Mouse (Mus musculus): ENCODE measurements around the gene Selp. TPM values are rescaled to one million over a fixed set of nuclear protein-coding genes. Genes with fewer than 3 reads are reported as not detected.
A peak's percentile ranks its signal among the peaks of the same experiment; 100 is the strongest.

Selp gene
- polyA plus RNA-seq, 1 experiment from 2014 or later = 1.2 TPM

DNA sequence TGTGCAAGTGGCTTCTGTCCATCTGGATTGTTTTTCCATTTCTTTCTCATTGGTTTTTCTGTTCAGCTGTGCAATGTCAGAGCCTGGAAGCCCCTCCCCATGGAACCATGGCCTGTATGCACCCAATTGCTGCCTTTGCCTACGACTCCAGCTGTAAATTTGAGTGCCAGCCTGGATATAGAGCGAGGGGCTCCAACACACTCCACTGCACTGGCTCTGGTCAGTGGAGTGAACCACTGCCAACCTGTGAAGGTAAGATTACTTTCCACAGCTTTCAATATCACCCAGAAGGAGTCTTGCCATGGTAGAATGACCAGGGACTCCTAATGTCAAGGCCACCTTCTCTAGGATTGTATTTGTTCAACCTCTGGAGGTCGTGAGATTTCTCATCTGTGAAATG lies 14.9 kb downstream of the Selp start:
- Histone ChIP-seq H3K9ac (ENCODE audit: low read depth, low read length) (no peak overlapping the region), H3K27ac (ENCODE audit: low read length) (no peak overlapping the region), H3K27me3 (ENCODE audit: control insufficient read depth, insufficient read depth, low read depth, low read length) (no peaks in the 10 kb centered on the region), H3K36me3 (ENCODE audit: control insufficient read depth, insufficient read depth) (no peaks in the 10 kb centered on the region), H3K4me1 (ENCODE audit: control insufficient read depth, low read depth, low read length) (no peaks in the 10 kb centered on the region), H3K9me3 (replicated peaks; ENCODE audit: control insufficient read depth, low read length) (no peaks in the 10 kb centered on the region), H3K4me3 (ENCODE audit: low read depth, low read length) (no peak overlapping the region), H3K4me2 (ENCODE audit: low read depth, low read length) (no peak overlapping the region)
- no peak for ATAC-seq (ENCODE audit: low read depth)
- 50% methylated on average over 3 of the region's 3 CpGs for WGBS (ENCODE audit: insufficient replicate concordance)

DNA sequence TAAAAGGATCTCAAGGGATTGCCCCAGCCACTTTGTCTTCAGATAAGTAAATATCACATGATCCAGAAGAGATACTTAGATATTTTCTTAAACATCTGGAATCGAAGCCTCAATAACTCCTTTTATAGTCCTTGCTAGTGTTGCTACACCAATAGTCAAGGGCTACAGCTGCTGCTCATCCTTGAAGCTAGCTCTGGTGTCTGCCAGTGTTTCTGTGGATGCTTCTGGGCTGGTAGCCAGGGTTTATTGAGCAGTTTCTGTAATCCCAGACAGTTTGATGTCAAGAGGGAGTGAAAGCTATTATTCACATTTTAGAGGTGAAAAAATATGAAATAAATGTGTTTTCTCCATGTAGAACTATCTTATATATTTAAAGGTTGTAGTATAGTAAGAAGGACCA lies 17.5 kb downstream of the Selp start:
- no peak overlapping the region for H3K9ac ChIP-seq (ENCODE audit: low read depth, low read length)
- no peak overlapping the region for H3K27ac ChIP-seq (ENCODE audit: low read length)
- no peaks in the 10 kb centered on the region for H3K36me3 ChIP-seq (ENCODE audit: control insufficient read depth, insufficient read depth)
- ATAC-seq (ENCODE audit: low read depth) = no peak
- H3K27me3 ChIP-seq (ENCODE audit: control insufficient read depth, insufficient read depth, low read depth, low read length) = no peaks in the 10 kb centered on the region
- 59% methylated on average over 1 of the region's 1 CpGs for WGBS (ENCODE audit: insufficient replicate concordance)
- H3K4me2 ChIP-seq (ENCODE audit: low read depth, low read length) = no peak overlapping the region
- no peaks in the 10 kb centered on the region for H3K4me1 ChIP-seq (ENCODE audit: control insufficient read depth, low read depth, low read length)
- no peak overlapping the region for H3K4me3 ChIP-seq (ENCODE audit: low read depth, low read length)
- H3K9me3 ChIP-seq (replicated peaks; ENCODE audit: control insufficient read depth, low read length) = no peaks in the 10 kb centered on the region

DNA sequence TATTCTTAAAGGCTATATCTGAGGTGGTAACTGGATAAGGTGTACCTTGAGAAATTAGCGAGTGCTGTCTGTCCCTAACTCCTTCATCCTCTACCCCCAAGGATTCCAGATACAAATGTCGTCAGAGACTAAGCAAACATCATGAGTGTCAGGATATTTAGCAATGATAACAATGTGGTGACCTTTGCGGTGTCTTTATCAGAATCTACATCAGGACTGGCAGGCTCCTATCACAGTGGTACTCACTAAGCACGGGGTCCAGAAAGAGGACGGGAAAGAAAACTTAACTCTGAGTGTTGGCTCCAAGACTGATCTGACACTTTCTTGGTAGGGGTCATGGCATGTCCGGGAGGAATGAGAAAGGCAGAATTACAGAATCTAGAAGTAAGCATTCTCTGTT lies 19.0 kb downstream of the Selp start:
- Histone ChIP-seq H3K4me1 (ENCODE audit: control insufficient read depth, low read depth, low read length) (no peaks in the 10 kb centered on the region), H3K4me3 (ENCODE audit: low read depth, low read length) (no peak overlapping the region), H3K36me3 (ENCODE audit: control insufficient read depth, insufficient read depth) (no peaks in the 10 kb centered on the region), H3K27ac (ENCODE audit: low read length) (no peak overlapping the region), H3K9me3 (replicated peaks; ENCODE audit: control insufficient read depth, low read length) (no peaks in the 10 kb centered on the region), H3K27me3 (ENCODE audit: control insufficient read depth, insufficient read depth, low read depth, low read length) (no peaks in the 10 kb centered on the region), H3K4me2 (ENCODE audit: low read depth, low read length) (no peak overlapping the region), H3K9ac (ENCODE audit: low read depth, low read length) (no peak overlapping the region)
- WGBS (ENCODE audit: insufficient replicate concordance) = 28% methylated on average over 6 of the region's 6 CpGs
- ATAC-seq (ENCODE audit: low read depth) = no peak

- H3K27me3 ChIP-seq (ENCODE audit: control insufficient read depth, insufficient read depth, low read depth, low read length) = no peaks in the 10 kb centered on the region
- peak; percentile 63 for ATAC-seq (ENCODE audit: low read depth)
- H3K9me3 ChIP-seq (replicated peaks; ENCODE audit: control insufficient read depth, low read length) = no peaks in the 10 kb centered on the region
- no peaks in the 10 kb centered on the region for H3K4me1 ChIP-seq (ENCODE audit: control insufficient read depth, low read depth, low read length)
- no peak overlapping the region for H3K27ac ChIP-seq (ENCODE audit: low read length)
- H3K4me3 ChIP-seq (ENCODE audit: low read depth, low read length) = no peak overlapping the region
- H3K36me3 ChIP-seq (ENCODE audit: control insufficient read depth, insufficient read depth) = no peaks in the 10 kb centered on the region
- no peak overlapping the region for H3K4me2 ChIP-seq (ENCODE audit: low read depth, low read length)
- no peak overlapping the region for H3K9ac ChIP-seq (ENCODE audit: low read depth, low read length)
- 4% methylated on average over 5 of the region's 5 CpGs for WGBS (ENCODE audit: insufficient replicate concordance)
These were observed 20.3 kb downstream of the Selp start for GRCm38 (mm10) chr1:164135360-164135759.

DNA sequence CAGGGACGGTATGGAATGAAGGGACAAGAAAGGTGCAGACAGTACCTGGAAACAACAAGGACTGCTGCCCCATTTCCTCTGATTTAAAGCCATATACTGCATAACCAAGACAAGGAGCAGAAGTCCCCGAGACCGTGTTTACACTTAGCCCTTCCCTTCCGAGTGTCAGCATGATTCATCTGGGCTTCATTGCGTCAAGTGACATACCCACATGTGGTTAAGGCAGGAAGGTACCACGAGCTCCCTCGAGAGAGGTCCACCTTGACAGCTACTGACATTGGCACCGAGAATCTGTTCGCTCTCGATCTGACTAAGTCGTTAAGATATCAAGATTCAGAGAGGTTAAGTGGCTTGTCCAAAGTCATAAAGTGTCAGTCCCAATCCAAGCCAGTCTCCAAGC lies 20.9 kb downstream of the Selp start:
- Histone ChIP-seq H3K9me3 (replicated peaks; ENCODE audit: control insufficient read depth, low read length) (no peaks in the 10 kb centered on the region), H3K27ac (ENCODE audit: low read length) (0 out of 2 replicates have a peak overlapping the region, but pooled peaks have one; percentile 12), H3K36me3 (ENCODE audit: control insufficient read depth, insufficient read depth) (no peaks in the 10 kb centered on the region), H3K9ac (ENCODE audit: low read depth, low read length) (no peak overlapping the region), H3K27me3 (ENCODE audit: control insufficient read depth, insufficient read depth, low read depth, low read length) (no peaks in the 10 kb centered on the region), H3K4me3 (ENCODE audit: low read depth, low read length) (no peak overlapping the region), H3K4me1 (ENCODE audit: control insufficient read depth, low read depth, low read length) (no peaks in the 10 kb centered on the region), H3K4me2 (ENCODE audit: low read depth, low read length) (no peak overlapping the region)
- ATAC-seq (ENCODE audit: low read depth) = peak; percentile 40; the same call in 1 of the 2 replicates
- 18% methylated on average over 11 of the region's 11 CpGs for WGBS (ENCODE audit: insufficient replicate concordance)

GRCm38 (mm10) chr1:164136636-164137035 lies 21.6 kb downstream of the Selp start:
- no peak overlapping the region for H3K4me3 ChIP-seq (ENCODE audit: low read depth, low read length)
- H3K9me3 ChIP-seq (replicated peaks; ENCODE audit: control insufficient read depth, low read length) = no peaks in the 10 kb centered on the region
- H3K27me3 ChIP-seq (ENCODE audit: control insufficient read depth, insufficient read depth, low read depth, low read length) = no peaks in the 10 kb centered on the region
- no peak for ATAC-seq (ENCODE audit: low read depth)
- no peak overlapping the region for H3K27ac ChIP-seq (ENCODE audit: low read length)
- H3K4me2 ChIP-seq (ENCODE audit: low read depth, low read length) = no peak overlapping the region
- WGBS (ENCODE audit: insufficient replicate concordance) = 48% methylated on average over 6 of the region's 6 CpGs
- H3K4me1 ChIP-seq (ENCODE audit: control insufficient read depth, low read depth, low read length) = no peaks in the 10 kb centered on the region
- H3K36me3 ChIP-seq (ENCODE audit: control insufficient read depth, insufficient read depth) = no peaks in the 10 kb centered on the region
- no peak overlapping the region for H3K9ac ChIP-seq (ENCODE audit: low read depth, low read length)

DNA sequence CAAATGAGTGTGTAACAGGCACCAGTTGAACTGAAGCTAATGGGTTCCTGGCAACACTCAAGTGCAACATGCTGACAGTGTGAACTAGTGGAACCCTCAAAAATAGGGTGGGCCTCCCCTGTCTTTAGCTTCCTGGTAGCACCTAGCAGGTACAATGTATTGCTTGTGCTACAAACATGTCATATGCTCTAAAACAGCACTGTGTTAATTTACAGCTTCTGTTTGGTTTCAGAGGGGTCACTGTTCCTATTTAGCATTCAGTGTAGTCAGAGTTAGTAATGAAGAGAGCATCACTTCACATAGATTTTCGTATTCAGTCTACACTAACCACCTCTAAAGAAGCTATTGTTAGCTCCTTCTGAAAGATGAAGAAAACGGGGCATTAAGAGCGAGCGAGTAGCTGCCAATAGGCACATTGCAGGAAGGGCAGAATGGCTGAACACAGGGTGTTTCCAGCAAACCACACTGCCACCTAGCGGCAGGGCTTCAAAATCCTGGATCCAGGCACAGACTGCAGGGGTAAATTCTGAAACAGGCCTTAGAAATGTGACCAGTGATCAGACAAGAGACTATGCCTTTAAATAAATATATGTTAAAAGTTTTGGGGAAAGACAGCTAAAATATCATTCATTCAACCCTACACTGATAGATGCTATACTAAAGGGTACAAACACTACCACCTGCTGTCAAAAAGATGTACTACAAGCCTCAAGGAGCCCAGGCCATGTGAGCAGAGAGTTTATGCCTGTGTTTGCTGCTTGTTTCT lies 23.5 kb downstream of the Selp start:
- WGBS (ENCODE audit: insufficient replicate concordance) = 1% methylated on average over 5 of the region's 5 CpGs
- Histone ChIP-seq H3K27ac (ENCODE audit: low read length) (no peak overlapping the region), H3K4me1 (ENCODE audit: control insufficient read depth, low read depth, low read length) (no peaks in the 10 kb centered on the region), H3K4me3 (ENCODE audit: low read depth, low read length) (no peak overlapping the region), H3K36me3 (ENCODE audit: control insufficient read depth, insufficient read depth) (no peaks in the 10 kb centered on the region), H3K9me3 (replicated peaks; ENCODE audit: control insufficient read depth, low read length) (no peaks in the 10 kb centered on the region), H3K9ac (ENCODE audit: low read depth, low read length) (no peak overlapping the region), H3K27me3 (ENCODE audit: control insufficient read depth, insufficient read depth, low read depth, low read length) (no peaks in the 10 kb centered on the region), H3K4me2 (ENCODE audit: low read depth, low read length) (no peak overlapping the region)
- peak; percentile 41; the same call in 1 of the 2 replicates for ATAC-seq (ENCODE audit: low read depth)

DNA sequence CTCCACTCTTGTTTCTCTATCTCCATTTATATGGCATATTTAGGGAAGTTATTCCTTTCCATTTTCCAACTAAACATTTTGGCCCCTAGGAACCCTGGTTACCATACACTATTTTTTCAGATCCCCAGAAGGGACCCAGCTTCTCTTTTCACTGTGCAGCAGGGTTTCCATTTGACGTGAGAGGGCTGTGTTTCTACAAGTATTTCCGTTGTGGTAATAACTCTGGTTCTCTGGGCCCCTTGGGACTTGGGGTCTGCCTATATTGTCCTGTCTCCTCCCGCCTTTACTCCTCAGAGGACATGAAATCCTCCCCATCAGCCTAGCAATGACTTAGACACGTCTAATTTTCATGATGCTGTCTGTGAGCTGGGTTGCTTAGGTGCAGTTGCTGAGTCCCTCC lies 24.4 kb downstream of the Selp start:
- WGBS (ENCODE audit: insufficient replicate concordance) = 36% methylated on average over 4 of the region's 4 CpGs
- Histone ChIP-seq H3K4me2 (ENCODE audit: low read depth, low read length) (no peak overlapping the region), H3K9ac (ENCODE audit: low read depth, low read length) (no peak overlapping the region), H3K27ac (ENCODE audit: low read length) (no peak overlapping the region), H3K4me1 (ENCODE audit: control insufficient read depth, low read depth, low read length) (no peaks in the 10 kb centered on the region), H3K4me3 (ENCODE audit: low read depth, low read length) (no peak overlapping the region), H3K36me3 (ENCODE audit: control insufficient read depth, insufficient read depth) (no peaks in the 10 kb centered on the region), H3K27me3 (ENCODE audit: control insufficient read depth, insufficient read depth, low read depth, low read length) (no peaks in the 10 kb centered on the region), H3K9me3 (replicated peaks; ENCODE audit: control insufficient read depth, low read length) (no peaks in the 10 kb centered on the region)
- ATAC-seq (ENCODE audit: low read depth) = no peak

DNA sequence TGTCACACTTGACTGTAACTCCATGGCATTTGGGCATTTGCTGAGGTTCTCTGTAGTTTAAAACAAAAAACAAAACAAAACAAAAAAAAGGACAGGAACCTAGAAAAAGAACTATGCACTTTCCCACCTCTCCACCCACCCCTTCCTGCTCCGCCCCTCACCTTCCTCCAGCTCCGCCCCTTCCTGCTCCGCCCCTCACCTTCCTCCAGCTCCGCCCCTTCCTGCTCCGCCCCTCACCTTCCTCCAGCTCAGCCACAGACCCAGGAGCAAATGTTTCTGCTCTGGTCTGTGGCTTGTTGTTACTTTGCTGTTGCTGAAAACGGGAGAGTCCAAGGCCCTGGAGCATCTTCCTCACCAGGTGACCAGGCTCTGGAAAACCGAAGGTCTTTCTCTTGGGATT lies 34.0 kb downstream of the Selp start:
- Histone ChIP-seq H3K9ac (ENCODE audit: low read depth, low read length) (no peak overlapping the region), H3K27me3 (ENCODE audit: control insufficient read depth, insufficient read depth, low read depth, low read length) (no peaks in the 10 kb centered on the region), H3K27ac (ENCODE audit: low read length) (no peak overlapping the region), H3K36me3 (ENCODE audit: control insufficient read depth, insufficient read depth) (no peaks in the 10 kb centered on the region), H3K4me3 (ENCODE audit: low read depth, low read length) (no peak overlapping the region), H3K4me2 (ENCODE audit: low read depth, low read length) (no peak overlapping the region), H3K4me1 (ENCODE audit: control insufficient read depth, low read depth, low read length) (no peaks in the 10 kb centered on the region; the same call in 1 of the 2 replicates), H3K9me3 (replicated peaks; ENCODE audit: control insufficient read depth, low read length) (no peaks in the 10 kb centered on the region)
- 79% methylated on average over 7 of the region's 7 CpGs for WGBS (ENCODE audit: insufficient replicate concordance)
- no peak for ATAC-seq (ENCODE audit: low read depth)
